Mouse (Mus musculus): ENCODE results near the gene Kalrn.
"Not testable (repeated sequence)": the region's sequence is repeated elsewhere in the genome, so short reads cannot be mapped to it uniquely, and the experiment has no call there.

Gene Kalrn

GRCm38 (mm10) chr16:34110840-34111625 lies 462.3 kb downstream of the Kalrn start:
- DNase-seq (ENCODE audit: low spot score) = no peak

- no peak for DNase-seq (ENCODE audit: low spot score)
Measured at GRCm38 (mm10) chr16:34104427-34104826, 468.9 kb downstream of the Kalrn start.

DNA sequence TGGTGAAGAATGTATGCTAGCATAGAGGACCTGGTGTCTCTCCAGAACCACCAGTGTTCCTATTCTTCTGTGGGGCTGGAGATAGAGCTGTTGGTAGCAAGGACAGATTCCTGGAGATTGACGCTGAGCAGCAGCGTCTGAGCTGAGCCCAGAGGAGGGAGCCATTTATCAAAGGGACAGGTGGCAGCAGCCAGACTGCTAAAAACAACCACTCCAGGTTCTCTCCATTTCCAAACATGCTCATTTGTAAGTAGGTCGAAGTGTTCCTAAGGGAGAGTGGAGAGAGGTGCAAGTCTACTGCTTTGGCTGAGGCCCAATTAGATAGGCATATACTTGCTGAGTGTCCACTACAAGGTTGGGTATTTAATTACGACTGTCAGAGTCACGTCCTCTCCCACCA lies 470.6 kb downstream of the Kalrn start:
- no peak for DNase-seq (ENCODE audit: low spot score)

GRCm38 (mm10) chr16:34099795-34100194 lies 473.5 kb downstream of the Kalrn start:
- DNase-seq (ENCODE audit: low spot score) = no peak

DNA sequence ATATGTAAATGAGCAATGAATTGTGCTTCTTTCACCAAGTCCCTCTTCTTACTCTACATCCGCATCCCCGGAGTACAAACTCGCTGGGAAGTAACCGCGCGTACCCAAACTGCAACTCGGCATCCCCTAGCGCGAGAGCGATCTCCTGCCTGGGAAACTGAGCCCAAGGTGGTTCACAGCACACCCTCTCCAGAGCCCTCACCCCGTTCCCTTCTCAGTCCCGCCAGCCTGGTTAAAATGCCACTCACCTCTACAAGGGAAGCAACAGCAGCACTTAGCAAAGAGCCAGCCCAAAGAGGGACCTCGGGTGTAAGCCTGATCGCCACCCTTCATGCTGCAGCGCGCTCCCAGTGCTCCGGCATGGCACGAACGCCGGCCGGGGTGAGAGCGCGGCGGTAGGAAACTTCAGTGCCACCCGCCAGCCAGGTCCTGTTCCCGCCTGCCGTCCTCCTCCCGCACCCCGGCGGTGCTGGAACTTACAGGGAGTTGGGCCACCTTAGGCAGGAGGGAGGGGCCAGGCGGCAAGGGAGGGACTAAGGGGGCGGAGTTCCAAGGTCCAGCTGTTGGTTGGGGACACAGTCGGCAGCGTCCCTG lies 477.7 kb downstream of the Kalrn start:
- peak; percentile 31 for DNase-seq (ENCODE audit: low spot score)

DNA sequence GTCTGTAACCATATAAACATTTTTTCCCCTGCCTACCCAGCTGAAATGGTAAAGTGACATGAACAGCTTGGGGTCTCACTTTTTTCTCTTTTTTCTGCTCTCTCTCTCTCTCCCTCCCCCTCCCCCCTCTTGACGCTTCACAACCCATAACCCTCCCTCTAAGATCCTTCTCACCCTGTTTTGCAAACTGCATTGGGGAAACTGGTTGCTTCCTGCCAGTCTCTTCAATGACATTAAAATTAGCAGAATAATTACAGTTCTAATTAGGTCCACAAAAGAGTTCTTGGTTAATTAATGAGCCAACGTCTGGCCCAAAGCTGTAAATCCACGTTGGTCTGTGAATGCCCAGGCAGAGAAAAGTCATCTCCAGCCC lies 478.3 kb downstream of the Kalrn start:
- no peak for DNase-seq (ENCODE audit: low spot score)

DNA sequence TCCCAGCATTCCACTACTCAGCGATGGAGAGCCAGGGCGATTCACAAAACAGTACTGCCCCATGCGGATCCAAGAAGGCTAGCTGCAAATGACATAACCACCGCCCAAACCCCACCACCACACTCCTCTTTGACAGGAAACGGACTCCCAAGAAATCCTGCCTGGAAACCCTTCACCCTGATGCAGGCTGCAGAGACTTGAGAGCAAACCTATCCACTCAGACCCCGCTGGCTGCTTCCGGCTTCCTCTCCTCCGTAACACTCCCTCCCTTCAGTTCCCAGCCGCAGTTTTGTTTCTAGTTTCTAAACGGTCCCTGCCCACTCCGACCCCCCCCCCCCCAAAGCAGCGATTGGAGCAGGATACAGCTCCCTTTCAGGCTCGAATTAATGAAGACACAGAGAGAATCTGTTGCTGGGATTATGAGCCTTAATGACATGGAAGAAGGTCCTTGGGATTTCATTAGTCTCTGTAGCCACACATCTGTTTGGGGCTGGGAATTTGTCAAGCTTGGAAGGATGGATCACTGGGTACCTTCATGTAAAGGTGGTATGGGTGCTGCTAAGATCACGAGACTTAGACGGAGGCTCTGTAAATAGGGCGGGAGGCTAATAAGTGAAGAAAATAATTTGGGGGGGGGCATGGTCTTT lies 478.8 kb downstream of the Kalrn start:
- no peak for DNase-seq (ENCODE audit: low spot score)

GRCm38 (mm10) chr16:34093734-34094445 lies 479.4 kb downstream of the Kalrn start:
- no peak for DNase-seq (ENCODE audit: low spot score)

DNA sequence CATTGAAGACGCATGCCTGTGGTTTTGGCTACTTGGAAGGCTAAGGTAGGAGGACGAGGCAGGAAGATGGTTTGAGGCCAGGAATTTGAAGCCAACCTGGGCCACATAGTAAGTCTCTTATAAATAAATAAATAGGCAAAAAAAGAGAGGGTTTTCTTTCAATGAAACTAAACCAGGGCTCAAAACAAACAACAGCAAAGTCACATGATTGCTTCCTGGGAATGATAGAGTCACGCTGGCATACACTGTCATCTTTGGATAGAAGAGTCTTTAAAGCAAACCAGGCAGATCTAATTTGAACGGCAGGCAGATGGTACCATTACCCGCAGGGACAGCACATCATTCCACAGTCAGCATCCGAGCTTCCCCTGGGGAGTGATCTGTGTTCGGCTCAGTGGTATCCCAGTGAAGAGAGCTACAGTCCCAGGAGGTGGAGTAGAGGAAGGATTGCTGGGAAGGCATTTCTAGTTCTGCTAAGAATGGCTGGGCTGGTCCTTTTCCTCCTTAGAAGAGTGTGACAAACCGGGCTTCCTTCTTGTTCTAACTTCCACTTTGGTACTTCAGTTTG lies 483.7 kb downstream of the Kalrn start:
- no peak for DNase-seq (ENCODE audit: low spot score)

GRCm38 (mm10) chr16:34089022-34089421 lies 484.3 kb downstream of the Kalrn start:
- DNase-seq (ENCODE audit: low spot score) = no peak

GRCm38 (mm10) chr16:34088331-34088730 lies 485.0 kb downstream of the Kalrn start:
- DNase-seq (ENCODE audit: low spot score) = no peak

DNA sequence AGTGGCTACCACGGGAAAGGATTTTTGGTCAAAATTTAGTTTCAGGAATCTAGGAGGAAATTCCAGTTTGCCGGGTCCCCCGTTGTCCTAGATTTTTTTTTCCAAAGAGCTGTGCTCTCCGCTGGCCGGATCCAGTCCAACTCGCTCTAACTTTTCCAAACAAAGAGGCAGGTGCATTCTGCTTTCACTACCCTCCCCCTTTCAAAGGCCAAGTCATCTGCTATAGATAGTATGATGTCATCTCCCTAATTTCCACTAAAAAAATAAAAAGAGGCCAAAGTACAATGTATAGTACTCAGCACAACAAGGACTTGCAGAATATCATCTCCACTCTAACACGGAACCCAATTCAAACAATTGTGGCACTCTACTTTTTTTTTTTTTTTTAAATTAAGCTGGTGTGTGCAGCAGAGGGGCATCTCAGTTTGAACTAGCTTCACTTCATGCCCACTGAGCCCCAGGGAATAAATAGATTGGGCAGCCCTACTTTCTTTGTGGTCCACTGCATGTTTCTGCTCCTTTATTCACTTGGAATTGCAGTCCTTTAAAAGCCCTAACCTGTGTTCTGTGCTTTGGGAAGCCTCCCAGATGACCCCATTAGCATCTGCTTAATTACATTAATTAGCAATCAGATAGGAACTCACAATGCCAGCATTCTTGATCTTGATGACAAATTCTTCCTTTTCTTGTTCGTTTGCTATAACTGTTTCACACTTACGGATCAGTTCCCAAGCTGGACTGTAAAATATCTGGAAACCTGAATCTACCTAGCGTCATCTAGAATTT lies 489.0 kb downstream of the Kalrn start:
- DNase-seq (ENCODE audit: low spot score) = no peak

- DNase-seq (ENCODE audit: low spot score) = peak; percentile 20
Measured at GRCm38 (mm10) chr16:34082494-34083469, 490.6 kb downstream of the Kalrn start.

DNA sequence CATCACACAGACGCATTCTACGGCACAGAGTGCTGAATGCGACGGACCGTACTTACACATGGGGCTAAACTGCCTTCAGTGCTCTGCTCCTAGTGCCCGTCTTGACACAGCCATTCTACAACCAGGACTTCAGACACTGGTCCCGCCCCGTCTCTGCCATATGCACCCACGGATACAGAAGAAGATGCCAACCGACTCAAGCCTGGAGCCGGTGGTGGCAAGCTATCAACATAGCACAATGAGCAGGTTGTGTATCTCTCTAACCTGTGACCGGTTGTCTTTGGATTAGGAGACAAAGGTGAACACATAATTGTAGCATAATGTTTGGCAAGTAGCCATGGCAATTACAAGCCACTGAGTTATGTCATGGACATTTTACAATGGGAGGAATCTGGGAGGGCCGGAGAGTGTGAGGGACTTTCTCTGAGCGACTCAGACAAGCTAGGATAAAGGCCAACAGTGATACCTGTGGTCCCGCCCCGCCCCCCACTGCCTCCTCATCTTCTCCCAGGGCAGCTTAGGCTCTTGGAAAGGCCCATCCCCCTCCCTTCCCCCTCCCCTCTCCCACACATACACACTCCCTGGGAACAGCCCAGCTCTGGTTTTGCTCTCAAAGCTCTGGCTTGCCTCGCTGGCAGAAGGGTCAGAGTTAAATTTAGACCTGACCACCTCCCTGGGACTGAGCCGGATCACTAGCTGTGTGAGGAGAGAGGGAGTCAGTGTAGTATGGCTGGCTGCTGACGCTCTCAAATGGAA lies 491.5 kb downstream of the Kalrn start:
- DNase-seq (ENCODE audit: low spot score) = no peak

DNA sequence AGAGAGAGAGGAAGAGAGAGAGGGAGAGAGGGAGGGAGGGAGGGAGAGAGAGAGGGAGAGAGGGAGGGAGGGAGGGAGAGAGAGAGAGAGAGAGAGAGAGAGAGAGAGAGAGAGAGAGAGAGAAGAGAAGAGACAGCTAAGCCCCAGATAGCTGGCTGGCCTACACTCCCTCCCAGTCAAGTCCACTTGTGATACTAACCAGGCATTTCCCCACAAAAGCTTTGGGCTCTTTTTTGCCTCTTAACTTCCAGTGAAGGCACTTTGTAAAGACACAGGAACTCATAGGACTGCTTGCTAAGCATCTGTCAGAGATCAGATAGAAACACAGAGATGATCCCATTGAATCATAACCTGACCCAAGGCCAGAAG lies 492.0 kb downstream of the Kalrn start:
- not testable (repeated sequence) for DNase-seq (ENCODE audit: low spot score)

GRCm38 (mm10) chr16:34080818-34081217 lies 492.5 kb downstream of the Kalrn start:
- no peak for DNase-seq (ENCODE audit: low spot score)

GRCm38 (mm10) chr16:34079511-34079910 lies 493.8 kb downstream of the Kalrn start:
- DNase-seq (ENCODE audit: low spot score) = no peak

- no peak for DNase-seq (ENCODE audit: low spot score)
Measured at GRCm38 (mm10) chr16:34078732-34079131, 494.6 kb downstream of the Kalrn start.

DNA sequence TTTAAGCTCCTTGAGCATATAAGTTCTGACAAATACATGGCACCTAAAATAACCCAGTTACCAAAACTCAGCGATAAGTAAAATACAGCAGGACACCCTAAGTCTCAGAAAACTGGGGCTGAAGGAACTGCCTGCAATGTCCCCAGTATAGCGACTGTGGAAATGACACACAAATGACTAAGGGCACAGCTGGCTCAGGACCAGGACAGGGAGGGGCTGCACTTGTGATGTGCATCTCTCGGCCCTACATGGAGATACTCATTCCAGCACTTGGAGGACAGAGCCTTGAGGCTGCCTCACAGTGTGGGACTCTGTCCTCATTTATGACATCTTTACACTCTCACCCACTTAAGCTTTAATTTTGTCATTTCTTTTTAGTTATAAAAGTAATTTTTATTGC lies 497.2 kb downstream of the Kalrn start:
- no peak for DNase-seq (ENCODE audit: low spot score)

DNA sequence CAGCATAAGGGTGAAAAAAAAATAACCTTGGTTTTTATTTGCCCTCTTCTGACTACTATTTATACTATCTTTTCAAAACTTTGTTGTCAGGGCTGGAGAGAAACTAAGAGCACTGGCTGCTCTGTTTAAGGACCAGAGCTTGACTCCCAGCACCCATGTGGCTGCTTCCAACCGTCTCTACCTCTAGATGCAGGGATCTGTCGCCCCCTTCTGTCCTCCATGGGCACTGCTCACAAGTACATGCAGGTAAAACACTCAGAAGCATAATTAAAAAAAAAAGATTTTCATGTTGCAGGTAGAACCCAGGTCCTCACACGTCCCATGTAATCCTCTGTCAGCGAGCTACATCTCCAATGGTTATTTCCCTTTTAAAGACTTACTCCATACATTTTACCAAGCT lies 499.4 kb downstream of the Kalrn start:
- DNase-seq (ENCODE audit: low spot score) = no peak
